Mouse (Mus musculus) gastrocnemius, postnatal 14 days (tissue): ENCODE data around the gene Gm5916. TPM values are rescaled to one million over a fixed set of nuclear protein-coding genes. Genes with fewer than 3 reads are reported as not detected.

ENCODE experiments used
- DNase-seq: peaks from one replicate; pipeline ENCODE4 v3.0.0; 2021; ENCODE audit warnings: mixed read lengths
- intact Hi-C: fragments of 180-260 bp; cut with DNase I; formaldehyde crosslinking; loops from one replicate; pipeline ENCODE4 v1.15.1; 2025; ENCODE audit warnings: low total_unique reads
- long read RNA-seq, 2 experiments: library from polyadenylated mRNA; stranded (forward); transcript quantifications; one replicate each; pipeline ENCODE4 v2.0.0; 2021
- total RNA-seq, 2 experiments: library from RNA; stranded (reverse); gene quantifications; 2 replicates each; pipeline ENCODE4 v1.2.3; 2021

Gm5916 gene
- not detected for total RNA-seq
- long read RNA-seq, experiment 1 = 0 reads
- long read RNA-seq, experiment 2 = 0 reads

GRCm38 (mm10) chr9:36128679-36129078 is at the start of gene Gm5916:
TSS of gene Gm5916 (minus strand) at chr9:36128779.
- DNase-seq = no peak
- intact Hi-C loops = no loop called here

Other genes starting within 250 kb of the Gm5916 start
- gene 9230113P08Rik, start 220.4 kb downstream of the Gm5916 start, total RNA-seq = not detected